Mouse (Mus musculus) CH12.LX (cell line): Measurements from ENCODE around the gene Ctcfl.

Experiments used
- BHLHE40 ChIP-seq: IDR thresholded peaks from 2 replicates; pipeline ENCODE4 v1.6.1; 2011; ENCODE audit warnings: mild to moderate bottlenecking, low read depth, low read length, improper control_type of control experiment
- CTCF ChIP-seq, 2 experiments: IDR thresholded peaks in 1 of 2; conservative IDR thresholded peaks in 1 of 2; 2 replicates each; pipeline ENCODE4 v1.5.1; 2011 to 2012; ENCODE audit warnings: low read depth in 2 of 2, low read length in 2 of 2, improper control_type of control experiment in 1 of 2, inconsistent platforms in 1 of 2, mild to moderate bottlenecking in 1 of 2, moderate library complexity in 1 of 2
- E2F4 ChIP-seq: IDR thresholded peaks from 2 replicates; pipeline ENCODE4 v1.6.1; 2011; ENCODE audit warnings: low read depth, low read length, improper control_type of control experiment; ENCODE audit not compliant: insufficient replicate concordance
- ELF1 ChIP-seq: IDR thresholded peaks from 2 replicates; pipeline ENCODE4 v1.6.1; 2014; ENCODE audit warnings: low read depth, mild to moderate bottlenecking, inconsistent platforms, low read length, improper control_type of control experiment
- ETS1 ChIP-seq: conservative IDR thresholded peaks from 2 replicates; pipeline ENCODE4 v1.6.1; 2012; ENCODE audit warnings: low read depth, mild to moderate bottlenecking, inconsistent platforms, low read length, improper control_type of control experiment, moderate library complexity
- MXI1 ChIP-seq: IDR thresholded peaks from 2 replicates; pipeline ENCODE4 v1.6.1; 2011; ENCODE audit warnings: mild to moderate bottlenecking, low read depth, low read length, improper control_type of control experiment
- POLR2AphosphoS2 ChIP-seq: IDR thresholded peaks from 2 replicates; pipeline ENCODE4 v1.6.1; 2011; ENCODE audit warnings: low read depth, low read length, improper control_type of control experiment
- USF2 ChIP-seq: conservative IDR thresholded peaks from 2 replicates; pipeline ENCODE4 v1.6.1; 2011; ENCODE audit warnings: low read depth, low read length, improper control_type of control experiment
- ZC3H11A ChIP-seq: IDR thresholded peaks from 2 replicates; pipeline ENCODE4 v1.6.1; 2012; ENCODE audit warnings: low read depth, mild to moderate bottlenecking, inconsistent platforms, low read length, improper control_type of control experiment
- ZNF384 ChIP-seq: IDR thresholded peaks from 2 replicates; pipeline ENCODE4 v1.6.1; 2012; ENCODE audit warnings: low read depth, low read length, improper control_type of control experiment, inconsistent platforms

DNA sequence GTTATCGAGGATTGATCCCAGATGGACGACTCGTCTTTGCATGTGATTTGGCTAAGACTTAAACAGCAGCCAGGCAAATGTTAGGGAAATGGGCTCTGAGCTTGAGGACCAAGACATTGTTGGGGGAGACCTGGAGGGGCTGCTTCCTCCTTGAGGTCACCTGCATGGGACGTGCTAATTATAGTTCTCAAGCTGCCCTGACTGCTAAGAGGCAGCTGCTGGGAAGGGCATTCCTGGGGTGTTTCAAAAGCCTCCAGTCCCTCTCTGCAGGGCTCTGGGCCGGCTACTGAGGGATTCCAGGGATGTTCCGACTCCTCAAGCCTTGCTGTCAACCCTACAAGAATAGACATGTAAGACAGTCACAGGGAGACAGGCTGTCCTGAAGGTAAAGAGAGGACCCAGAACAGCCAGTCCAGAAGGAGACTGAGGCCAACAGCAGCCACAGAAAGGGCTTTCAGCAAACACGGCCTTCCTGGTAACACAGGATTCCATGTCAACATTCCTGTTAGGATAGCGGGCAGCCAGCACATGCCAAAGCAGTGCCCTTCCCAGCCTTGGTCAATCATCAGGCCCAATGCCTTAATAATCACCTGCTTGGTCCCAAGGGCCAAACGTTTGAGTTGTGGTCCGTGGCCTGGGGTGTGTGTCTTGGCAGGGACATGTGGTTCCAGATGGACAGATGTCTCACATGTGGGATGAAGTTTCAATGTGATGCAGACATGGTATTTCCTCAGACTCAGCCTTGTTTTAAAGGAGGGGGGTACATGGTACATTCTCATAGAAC lies 39.4 kb downstream of the Ctcfl start:
- TF ChIP-seq BHLHE40, result no peak
- no peak for TF ChIP-seq CTCF (conservative IDR thresholded peaks at IDR 0.05 in 1 of 2, IDR thresholded peaks at IDR 0.05 in 1 of 2; ENCODE audit: low read depth in 2 of 2, low read length in 2 of 2)
- TF ChIP-seq ZC3H11A, result no peak
- TF ChIP-seq USF2, result no peak
- TF ChIP-seq ZNF384, result no peak
- TF ChIP-seq ETS1, result no peak
- no peak for TF ChIP-seq E2F4
- TF ChIP-seq ELF1, result no peak
- no peak for TF ChIP-seq MXI1
- TF ChIP-seq POLR2AphosphoS2, result no peak
